Mouse (Mus musculus) neural tube, postnatal 0 days (tissue): ENCODE data around the gene Bglap3. TPM values are rescaled to one million over a fixed set of nuclear protein-coding genes. Genes with fewer than 3 reads are reported as not detected.

Source experiments
- polyA plus RNA-seq: library from polyadenylated mRNA; unstranded; fragments of >200 nt; fragmentation: Nextera tagmentation; extraction: Ambion mirVana; gene quantifications from 2 replicates; pipeline ENCODE4 v1.2.1, GENCODE M21; 2015

Gene Bglap3
- not detected in 2 replicates for polyA plus RNA-seq

GRCm38 (mm10) chr3:88372643-88373042 lies at the start of gene Bglap3:
Bglap3 (minus strand) TSS chr3:88372743.

GRCm38 (mm10) chr3:88409741-88410644 lies 37.5 kb upstream of the Bglap3 start, which contains the start of gene Pmf1:
Pmf1 (minus strand) TSS chr3:88410331.

GRCm38 (mm10) chr3:88384364-88384763 lies 11.8 kb upstream of the Bglap3 start, which contains the start of gene Bglap:
Bglap (minus strand) TSS chr3:88384464.

GRCm38 (mm10) chr3:88378599-88378998 lies 6.1 kb upstream of the Bglap3 start, which contains the start of gene Bglap2:
Bglap2 (minus strand) TSS chr3:88378699.

GRCm38 (mm10) chr3:88364337-88364736 lies 8.2 kb downstream of the Bglap3 start, which contains the start of gene Paqr6:
Paqr6 (plus strand) TSS chr3:88364584.

GRCm38 (mm10) chr3:88336058-88337013 lies 36.2 kb downstream of the Bglap3 start, which contains the start of the genes Tmem79 and Smg5:
Tmem79 (minus strand) TSS chr3:88336148.
Smg5 (plus strand) TSS chr3:88336260.

GRCm38 (mm10) chr3:88324951-88325405 lies 47.6 kb downstream of the Bglap3 start, which contains the start of gene Glmp:
Glmp (plus strand) TSS chr3:88325023.

Other genes starting within 250 kb of the Bglap3 start
- gene Mef2d, start 230.4 kb downstream of the Bglap3 start, polyA plus RNA-seq: 14.9 and 18.3 TPM in 2 replicates
- 0.53 and 0.73 TPM in 2 replicates for gene Rhbg, start 118.0 kb downstream of the Bglap3 start, polyA plus RNA-seq
- gene Gm38392, start 85.5 kb downstream of the Bglap3 start, polyA plus RNA-seq: 0.39 and 0.50 TPM in 2 replicates
- gene Tsacc, start 75.7 kb downstream of the Bglap3 start, polyA plus RNA-seq: 10.7 and 12.6 TPM in 2 replicates
- gene Cct3, start 75.6 kb downstream of the Bglap3 start, polyA plus RNA-seq: 350 and 357 TPM in 2 replicates
- gene Glmp, start 47.7 kb downstream of the Bglap3 start, polyA plus RNA-seq: 132 and 139 TPM in 2 replicates
- gene Tmem79, start 36.6 kb downstream of the Bglap3 start, polyA plus RNA-seq: 1.5 TPM in 2 replicates
- gene Smg5, start 36.5 kb downstream of the Bglap3 start, polyA plus RNA-seq: 37.5 and 39.9 TPM in 2 replicates
- gene Paqr6, start 8.2 kb downstream of the Bglap3 start, polyA plus RNA-seq: 8.0 and 11.4 TPM in 2 replicates
- 1.4 and 1.5 TPM in 2 replicates for gene Bglap2, start 6.0 kb upstream of the Bglap3 start, polyA plus RNA-seq
- gene Bglap, start 11.7 kb upstream of the Bglap3 start, polyA plus RNA-seq: 2.0 and 2.5 TPM in 2 replicates
- gene Pmf1, start 37.6 kb upstream of the Bglap3 start, polyA plus RNA-seq: 29.2 and 33.8 TPM in 2 replicates
- 31.5 and 36.8 TPM in 2 replicates for gene Slc25a44, start 52.4 kb upstream of the Bglap3 start, polyA plus RNA-seq
- 27.0 and 28.0 TPM in 2 replicates for gene Sema4a, start 88.4 kb upstream of the Bglap3 start, polyA plus RNA-seq
- 79.1 and 80.0 TPM in 2 replicates for gene Lmna, start 137.2 kb upstream of the Bglap3 start, polyA plus RNA-seq
- 7.9 and 10.1 TPM in 2 replicates for gene Mex3a, start 159.7 kb upstream of the Bglap3 start, polyA plus RNA-seq
- gene Rab25, start 175.6 kb upstream of the Bglap3 start, polyA plus RNA-seq: 0.57 and 0.69 TPM in 2 replicates
- gene Lamtor2, start 180.3 kb upstream of the Bglap3 start, polyA plus RNA-seq: 178 and 194 TPM in 2 replicates
- gene Ubqln4, start 181.0 kb upstream of the Bglap3 start, polyA plus RNA-seq: 29.3 and 34.0 TPM in 2 replicates
- gene Ssr2, start 203.1 kb upstream of the Bglap3 start, polyA plus RNA-seq: 189 and 202 TPM in 2 replicates
- 53.1 and 58.9 TPM in 2 replicates for gene Arhgef2, start 233.2 kb upstream of the Bglap3 start, polyA plus RNA-seq